Mouse (Mus musculus): ENCODE measurements around the gene Bicdl2.

Gene Bicdl2

DNA sequence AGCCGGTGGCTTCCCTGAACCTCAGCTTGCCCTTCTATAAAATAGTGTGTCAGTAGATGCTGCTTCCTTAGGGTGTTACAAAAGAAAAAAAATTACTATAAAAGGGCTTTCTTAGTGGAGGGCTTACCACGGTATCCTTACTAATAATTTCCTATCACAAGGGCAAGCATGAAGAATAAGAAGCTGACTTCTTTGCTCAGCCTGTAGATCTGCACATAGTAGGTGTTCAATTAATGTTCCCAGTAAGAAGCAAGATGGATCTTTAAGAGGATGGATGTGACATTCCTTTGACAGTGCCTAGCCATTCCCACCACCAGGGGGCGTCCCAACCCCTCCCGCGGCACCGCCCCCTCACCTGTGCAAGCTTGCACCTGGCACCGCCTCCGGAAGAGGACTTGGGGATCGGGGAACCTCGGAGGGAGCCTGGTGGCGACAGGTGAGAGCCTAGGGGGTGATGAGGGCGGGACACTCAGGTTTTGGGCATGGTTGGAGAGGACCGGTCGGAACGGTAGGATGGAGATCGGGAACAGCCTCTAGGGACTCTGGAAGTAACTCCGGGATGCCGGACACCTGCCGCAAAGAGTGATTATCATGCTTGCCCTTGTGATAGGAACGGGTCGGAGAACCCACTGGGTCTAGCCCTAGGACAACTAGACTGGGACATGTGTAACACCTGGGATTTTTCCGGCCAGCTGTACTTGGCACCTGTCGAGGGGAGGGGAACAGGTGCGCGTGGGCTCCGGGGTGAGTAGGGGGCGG, at the start of gene Bicdl2:
Gene Bicdl2 (plus strand): TSS at position 390 of the 759 bp plus-strand sequence.
- CTCF ChIA-PET = interaction anchor here (0.9 to 1.4 kb wide), 2 partner anchors 9 to 40 kb away, joined by 3 to 5 read pairs; no protein-coding TSS in a partner anchor

DNA sequence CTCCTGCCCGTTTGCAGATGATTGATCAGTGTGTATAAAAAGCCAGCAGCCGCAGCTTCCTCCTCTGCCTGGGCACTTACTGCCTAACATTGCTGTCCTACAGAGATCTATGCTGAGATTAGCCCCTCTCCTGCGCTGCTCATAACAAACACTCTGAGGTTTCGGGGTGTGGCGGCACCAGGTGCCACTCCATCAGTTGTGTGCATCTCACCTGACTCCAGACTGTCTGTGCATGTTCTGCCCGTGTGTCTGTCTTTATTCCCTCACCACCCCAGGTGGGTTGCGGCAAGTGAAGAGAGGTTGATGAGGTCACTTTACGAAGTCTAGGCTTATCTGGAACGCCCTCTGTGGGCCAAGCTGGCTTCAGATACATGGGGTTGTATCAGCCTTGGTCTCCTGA, 43.2 kb upstream of the Bicdl2 start:
- CTCF ChIA-PET = no interaction called here

- CTCF ChIA-PET = no interaction called here
These were observed 40.0 kb upstream of the Bicdl2 start for GRCm38 (mm10) chr17:23620351-23620750.

- CTCF ChIA-PET = no interaction called here
These were observed 32.5 kb upstream of the Bicdl2 start for GRCm38 (mm10) chr17:23627813-23628212.

DNA sequence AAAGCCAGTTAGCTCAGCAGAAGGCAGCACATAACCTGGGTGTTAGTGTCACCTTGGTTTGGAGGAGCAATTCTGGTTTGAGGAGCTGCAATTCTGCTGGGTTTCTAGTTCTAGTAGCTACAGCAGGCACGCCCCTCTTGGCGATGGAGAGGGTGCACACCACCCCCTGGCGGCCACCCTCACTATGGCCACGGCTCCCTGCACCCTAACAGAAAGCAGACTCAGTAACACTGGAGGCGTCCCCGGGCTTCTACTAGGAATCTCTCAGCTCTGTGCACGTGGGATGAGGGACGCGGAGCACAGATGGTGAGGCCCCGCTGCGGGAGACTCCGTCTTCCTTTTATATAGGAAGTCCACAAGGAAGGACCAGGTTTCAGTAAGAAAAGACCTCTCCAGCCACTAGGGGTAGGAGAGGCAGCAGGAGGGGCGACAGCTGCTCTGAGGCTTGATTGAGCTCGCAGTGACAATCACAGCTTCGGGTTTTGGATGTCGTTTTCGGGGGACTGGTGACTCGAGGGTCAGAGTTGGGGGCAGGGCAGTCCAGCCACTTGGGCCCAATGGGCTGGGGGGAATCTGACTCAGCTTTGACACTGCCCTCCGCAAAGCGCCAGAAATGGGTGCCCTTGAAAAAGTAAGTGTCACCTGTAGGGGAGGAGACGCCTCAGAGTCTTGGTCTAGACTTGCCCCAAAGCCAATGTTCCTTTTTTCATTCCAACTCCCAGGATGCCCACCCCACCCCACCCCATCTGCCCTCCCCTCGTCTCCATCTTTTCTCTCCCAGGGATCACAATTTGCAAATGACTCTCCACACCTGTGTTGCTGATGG, 29.9 kb upstream of the Bicdl2 start:
- CTCF ChIA-PET = interaction anchor here (0.7 kb wide), 1 partner anchor 59 kb away, joined by 3 read pairs; no protein-coding TSS in a partner anchor

- CTCF ChIA-PET = no interaction called here
These were observed 29.1 kb upstream of the Bicdl2 start for GRCm38 (mm10) chr17:23631241-23631640.

DNA sequence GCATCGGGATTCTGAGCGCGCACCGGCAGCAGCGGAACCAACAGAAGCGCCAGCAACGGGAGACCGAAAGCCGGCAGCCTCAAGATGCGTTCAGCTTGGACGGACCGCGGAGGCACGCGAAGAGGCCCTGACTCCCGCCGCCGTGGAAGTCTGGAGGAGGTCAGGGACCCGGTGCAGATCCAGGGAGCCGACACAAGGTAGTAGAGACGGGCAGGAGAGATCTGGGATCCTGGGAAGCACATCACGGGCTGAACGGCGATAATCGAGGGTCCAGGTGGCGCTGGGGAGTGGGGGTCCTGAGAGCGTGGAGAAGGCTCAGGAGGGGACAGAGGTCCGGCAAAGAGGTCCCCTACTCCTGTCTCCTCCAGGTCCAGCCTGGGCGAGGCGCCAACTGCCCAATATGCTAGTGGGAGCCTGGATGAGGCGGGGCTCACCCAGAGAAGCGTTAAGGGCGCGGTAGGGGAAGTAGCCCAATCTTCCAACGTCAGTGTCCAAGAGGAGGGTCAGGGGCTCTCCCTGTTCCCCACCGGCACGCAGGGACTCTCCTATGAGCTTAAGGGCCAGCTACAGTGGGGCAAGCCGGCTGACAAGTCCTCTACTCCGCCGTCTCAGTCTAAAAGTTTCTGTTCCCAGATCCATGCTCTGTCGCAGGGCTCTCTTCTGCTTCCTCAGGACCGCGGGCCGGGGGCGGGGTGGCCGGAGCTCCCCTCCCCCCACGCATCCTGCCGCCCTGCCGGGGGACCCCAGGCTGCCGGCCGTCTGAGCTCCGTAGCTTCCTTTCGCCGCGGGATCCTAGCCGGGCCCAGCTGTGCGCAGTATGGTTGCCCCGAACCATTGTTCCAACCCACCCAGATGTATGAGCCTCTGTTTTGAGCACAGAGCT, 15.5 kb upstream of the Bicdl2 start, which contains the start of gene Mmp25:
Gene Mmp25 (minus strand): TSS at position 665 of the 883 bp plus-strand sequence.
- CTCF ChIA-PET = interaction anchor here (0.6 kb wide), 1 partner anchor 61 kb away, joined by 4 read pairs; no protein-coding TSS in a partner anchor

- CTCF ChIA-PET = no interaction called here
These were observed 14.4 kb upstream of the Bicdl2 start for GRCm38 (mm10) chr17:23645894-23646293.

- CTCF ChIA-PET = no interaction called here
These were observed 8.9 kb upstream of the Bicdl2 start for GRCm38 (mm10) chr17:23651363-23651762.

- CTCF ChIA-PET = no interaction called here
These were observed 7.0 kb upstream of the Bicdl2 start for GRCm38 (mm10) chr17:23653324-23653723.

DNA sequence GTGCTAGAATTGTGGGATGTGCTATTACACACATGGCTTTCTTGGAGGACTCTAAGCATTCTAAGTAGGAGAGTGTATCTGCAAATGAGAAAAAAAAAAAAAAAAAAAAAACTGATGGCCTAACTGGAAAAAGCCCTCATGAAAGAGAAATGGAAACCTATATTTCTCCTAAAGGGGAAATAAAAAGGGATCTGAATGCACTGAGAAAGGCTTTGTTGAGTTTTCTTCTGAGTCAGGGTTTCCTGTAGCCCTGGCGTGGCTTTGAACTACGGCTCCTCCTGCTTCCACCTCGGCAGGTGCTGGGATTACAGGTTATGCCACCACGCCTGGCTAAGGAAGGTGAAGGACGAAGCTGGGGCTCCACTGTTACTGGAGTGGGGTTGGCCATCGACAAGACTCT, 6.3 kb upstream of the Bicdl2 start:
- CTCF ChIA-PET = no interaction called here

- CTCF ChIA-PET = no interaction called here
These were observed 5.9 kb upstream of the Bicdl2 start for GRCm38 (mm10) chr17:23654410-23654809.

DNA sequence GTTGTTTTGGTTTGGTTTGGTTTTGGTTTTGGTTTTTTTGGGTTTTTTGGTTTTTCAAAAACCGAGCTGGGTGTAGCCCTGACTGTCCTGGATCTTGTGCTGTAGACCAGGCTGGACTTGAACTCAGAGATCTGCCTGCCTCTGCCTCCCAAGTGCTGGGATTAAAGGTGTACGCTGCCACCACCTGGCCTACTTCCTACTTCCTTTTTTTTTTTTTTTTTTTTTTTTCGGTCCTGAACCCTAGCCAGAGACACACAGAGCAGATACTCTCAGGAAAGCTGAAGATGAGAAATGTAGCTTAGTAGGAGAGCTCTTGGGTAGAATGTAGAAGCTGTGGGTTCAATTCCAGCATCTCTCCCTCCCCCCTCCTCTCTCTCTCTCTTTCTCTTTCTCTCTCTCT, 1.9 kb upstream of the Bicdl2 start:
- CTCF ChIA-PET = interaction anchor here (0.7 kb wide), 4 partner anchors 9 to 449 kb away, joined by 4 to 13 read pairs (median 6); no protein-coding TSS in a partner anchor

GRCm38 (mm10) chr17:23660876-23661200, 532 bp downstream of the Bicdl2 start:
- CTCF ChIA-PET = interaction anchor here (0.6 to 1.4 kb wide), 3 partner anchors 8 to 165 kb away, joined by 3 to 7 read pairs (median 5); no protein-coding TSS in a partner anchor

DNA sequence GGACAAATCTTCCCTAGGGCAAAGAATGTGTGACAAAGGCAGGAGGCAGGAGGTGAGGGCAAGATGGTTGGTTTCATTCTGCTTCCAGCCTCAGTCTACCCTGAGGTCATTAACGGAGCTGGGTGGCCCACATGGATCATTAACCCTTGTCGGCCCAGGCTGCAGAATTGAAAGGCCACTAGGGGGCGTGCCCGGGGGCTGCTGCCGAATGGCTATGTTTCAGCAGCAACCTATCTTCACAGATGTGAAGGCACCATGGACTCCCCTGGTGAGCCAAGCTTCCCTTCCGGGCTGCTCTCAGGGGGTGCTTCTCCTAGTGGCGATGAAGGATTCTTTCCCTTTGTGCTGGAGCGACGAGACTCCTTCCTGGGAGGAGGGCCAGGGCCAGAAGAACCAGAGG, 1.2 kb downstream of the Bicdl2 start:
- CTCF ChIA-PET = interaction anchor here (0.5 to 1.4 kb wide), 4 partner anchors 9 to 164 kb away, joined by 3 to 7 read pairs (median 4); no protein-coding TSS in a partner anchor

GRCm38 (mm10) chr17:23664556-23665021, 4.3 kb downstream of the Bicdl2 start:
- CTCF ChIA-PET = interaction anchor here (0.6 to 0.7 kb wide), 2 partner anchors 64 to 68 kb away, joined by 3 read pairs; no protein-coding TSS in a partner anchor

DNA sequence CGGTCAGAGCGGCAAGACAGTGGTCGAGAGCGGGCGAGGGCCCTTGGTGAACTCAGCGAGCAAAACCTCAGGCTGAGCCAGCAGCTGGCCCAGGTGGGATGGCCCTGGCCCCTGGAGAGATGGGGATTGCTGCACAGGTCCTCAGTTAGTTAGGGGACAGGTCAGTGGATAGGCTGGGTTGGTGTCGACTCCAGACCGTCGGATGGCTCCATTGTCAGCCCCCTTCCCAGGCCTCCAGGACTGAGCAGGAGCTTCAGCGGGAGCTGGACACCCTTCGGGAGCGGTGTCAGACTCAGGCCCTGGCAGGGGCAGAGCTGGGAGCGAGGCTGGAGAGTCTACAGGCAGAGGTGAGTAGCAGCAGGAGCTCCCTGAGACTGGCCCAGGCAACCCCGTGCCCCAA, 5.2 kb downstream of the Bicdl2 start:
- CTCF ChIA-PET = no interaction called here

GRCm38 (mm10) chr17:23670516-23671074, 10.3 kb downstream of the Bicdl2 start:
- CTCF ChIA-PET = interaction anchor here (0.6 kb wide), 1 partner anchor 9 kb away, joined by 4 read pairs; no protein-coding TSS in a partner anchor

DNA sequence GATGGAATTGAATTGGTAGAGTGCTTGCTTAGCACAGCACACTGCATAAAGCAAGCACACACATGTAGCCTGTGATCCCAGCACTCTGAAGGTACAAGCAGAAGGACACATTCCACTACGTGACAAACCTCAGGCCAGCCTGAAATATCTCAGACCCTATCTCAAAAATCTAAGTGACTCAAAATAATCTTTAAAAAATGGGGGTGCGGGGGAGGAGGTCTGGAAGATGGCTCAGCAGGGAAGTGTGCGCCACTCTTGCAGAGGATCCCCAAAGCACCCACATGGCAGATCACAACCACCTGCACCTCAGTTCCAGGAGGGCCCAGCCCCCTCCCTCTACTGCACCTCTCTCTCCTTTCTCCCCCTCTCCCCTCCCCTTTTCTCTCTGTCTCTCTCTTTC, 11.2 kb downstream of the Bicdl2 start:
- CTCF ChIA-PET = no interaction called here

DNA sequence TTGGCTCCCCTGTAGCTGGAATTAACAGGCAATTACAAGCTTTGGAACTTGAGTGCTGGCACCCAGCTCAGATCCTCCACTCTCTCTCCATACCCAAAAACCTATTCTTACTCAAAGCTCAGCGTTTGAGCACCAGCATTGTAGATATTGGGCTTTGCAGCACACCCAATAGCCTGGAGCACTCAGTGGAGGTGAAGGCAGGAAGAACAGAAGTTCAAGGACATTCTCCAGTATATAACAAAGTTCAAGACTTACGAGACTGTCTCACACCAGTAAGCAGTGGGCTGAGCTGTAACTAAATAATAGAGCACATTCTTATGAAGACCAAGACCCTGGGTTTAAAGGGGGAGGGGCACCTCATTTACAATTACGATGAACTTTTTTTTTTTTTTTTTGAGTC, 12.5 kb downstream of the Bicdl2 start:
- CTCF ChIA-PET = interaction anchor here (0.6 to 0.7 kb wide), 2 partner anchors 33 to 1806 kb away, joined by 7 to 9 read pairs; no protein-coding TSS in a partner anchor

Data from spleen, embryonic (tissue).